Mouse (Mus musculus): Measurements from ENCODE around the gene Rap1a. TPM values are rescaled to one million over a fixed set of nuclear protein-coding genes. Genes with fewer than 3 reads are reported as not detected.

The Rap1a gene
- polyA plus RNA-seq, 1 experiment from 2014 or later: 84.3 TPM

- Histone ChIP-seq H3K27ac (ENCODE audit: low read depth, low read length) (no peak overlapping the region), H3K4me3 (ENCODE audit: low read depth, low read length) (no peak overlapping the region), H3K9me3 (ENCODE audit: control insufficient read depth, low read length) (no peaks in the 10 kb centered on the region), H3K4me2 (ENCODE audit: low read depth, low read length, severe bottlenecking) (no peak overlapping the region), H3K27me3 (ENCODE audit: control insufficient read depth, insufficient read depth, low read length) (no peaks in the 10 kb centered on the region), H3K4me1 (replicated peaks; ENCODE audit: control insufficient read depth, insufficient read depth, low read length) (no peaks in the 10 kb centered on the region), H3K9ac (ENCODE audit: low read length) (no peak overlapping the region), H3K36me3 (ENCODE audit: control insufficient read depth, insufficient read depth, low read length) (no peaks in the 10 kb centered on the region)
- WGBS: 58% methylated on average over 2 of the region's 2 CpGs
- DNase-seq (ENCODE audit: low spot score) (no peak), ATAC-seq (replicated peaks; ENCODE audit: low FRiP score) (no peak)
These were observed 23.6 kb upstream of the Rap1a start for GRCm38 (mm10) chr3:105824704-105825103.

- DNase-seq (ENCODE audit: low spot score): no peak
- no peaks in the 10 kb centered on the region for H3K4me1 ChIP-seq (replicated peaks; ENCODE audit: control insufficient read depth, insufficient read depth, low read length)
- H3K4me3 ChIP-seq (ENCODE audit: low read depth, low read length): no peak overlapping the region
- H3K4me2 ChIP-seq (ENCODE audit: low read depth, low read length, severe bottlenecking): no peak overlapping the region
- 61% methylated on average over 5 of the region's 5 CpGs for WGBS
- H3K9me3 ChIP-seq (ENCODE audit: control insufficient read depth, low read length): no peaks in the 10 kb centered on the region
- H3K36me3 ChIP-seq (ENCODE audit: control insufficient read depth, insufficient read depth, low read length): no peaks in the 10 kb centered on the region
- no peaks in the 10 kb centered on the region for H3K27me3 ChIP-seq (ENCODE audit: control insufficient read depth, insufficient read depth, low read length)
- no peak overlapping the region for H3K27ac ChIP-seq (ENCODE audit: low read depth, low read length)
- ATAC-seq (replicated peaks; ENCODE audit: low FRiP score): no peak
- H3K9ac ChIP-seq (ENCODE audit: low read length): no peak overlapping the region
These were observed 23.0 kb upstream of the Rap1a start for GRCm38 (mm10) chr3:105824103-105824502.

DNA sequence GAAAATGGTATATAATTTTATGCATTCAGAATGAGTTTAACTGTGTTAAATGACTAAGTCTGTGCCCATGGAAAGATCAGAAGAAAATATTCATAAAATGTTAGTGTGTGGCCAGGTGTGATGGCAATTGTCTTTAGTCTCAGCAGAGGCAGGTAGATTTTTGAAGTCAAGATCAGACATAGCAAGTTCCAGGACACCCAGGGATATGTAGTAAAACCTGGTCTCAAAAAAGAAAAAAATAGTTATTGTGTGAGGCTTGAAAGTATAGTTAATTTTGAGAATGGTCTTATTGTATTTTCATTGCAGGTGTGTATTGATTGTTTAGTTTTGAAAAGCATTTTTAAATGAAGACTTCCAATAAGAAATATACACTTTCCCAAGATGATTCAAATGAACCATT lies 22.5 kb upstream of the Rap1a start:
- no peak overlapping the region for H3K4me3 ChIP-seq (ENCODE audit: low read depth, low read length)
- no peak overlapping the region for H3K4me2 ChIP-seq (ENCODE audit: low read depth, low read length, severe bottlenecking)
- H3K4me1 ChIP-seq (replicated peaks; ENCODE audit: control insufficient read depth, insufficient read depth, low read length): no peaks in the 10 kb centered on the region
- DNase-seq (ENCODE audit: low spot score) (no peak), ATAC-seq (replicated peaks; ENCODE audit: low FRiP score) (no peak)
- H3K27ac ChIP-seq (ENCODE audit: low read depth, low read length): no peak overlapping the region
- H3K9ac ChIP-seq (ENCODE audit: low read length): no peak overlapping the region
- no peaks in the 10 kb centered on the region for H3K9me3 ChIP-seq (ENCODE audit: control insufficient read depth, low read length)
- no peaks in the 10 kb centered on the region for H3K27me3 ChIP-seq (ENCODE audit: control insufficient read depth, insufficient read depth, low read length)
- H3K36me3 ChIP-seq (ENCODE audit: control insufficient read depth, insufficient read depth, low read length): no peaks in the 10 kb centered on the region

- Histone ChIP-seq H3K9ac (ENCODE audit: low read length) (no peak overlapping the region), H3K4me2 (ENCODE audit: low read depth, low read length, severe bottlenecking) (no peak overlapping the region), H3K27ac (ENCODE audit: low read depth, low read length) (no peak overlapping the region), H3K4me1 (replicated peaks; ENCODE audit: control insufficient read depth, insufficient read depth, low read length) (no peaks in the 10 kb centered on the region), H3K36me3 (ENCODE audit: control insufficient read depth, insufficient read depth, low read length) (no peaks in the 10 kb centered on the region), H3K9me3 (ENCODE audit: control insufficient read depth, low read length) (no peaks in the 10 kb centered on the region), H3K27me3 (ENCODE audit: control insufficient read depth, insufficient read depth, low read length) (no peaks in the 10 kb centered on the region), H3K4me3 (ENCODE audit: low read depth, low read length) (no peak overlapping the region)
- WGBS: 92% methylated on average over 3 of the region's 3 CpGs
- DNase-seq (ENCODE audit: low spot score): no peak
- ATAC-seq (replicated peaks; ENCODE audit: low FRiP score): no peak
These were observed 20.4 kb upstream of the Rap1a start for GRCm38 (mm10) chr3:105821504-105821903.

- 92% methylated on average over 3 of the region's 3 CpGs for WGBS
- Histone ChIP-seq H3K27me3 (ENCODE audit: control insufficient read depth, insufficient read depth, low read length) (no peaks in the 10 kb centered on the region), H3K27ac (ENCODE audit: low read depth, low read length) (no peak overlapping the region), H3K9me3 (ENCODE audit: control insufficient read depth, low read length) (no peaks in the 10 kb centered on the region), H3K4me3 (ENCODE audit: low read depth, low read length) (no peak overlapping the region), H3K4me2 (ENCODE audit: low read depth, low read length, severe bottlenecking) (no peak overlapping the region), H3K9ac (ENCODE audit: low read length) (no peak overlapping the region), H3K4me1 (replicated peaks; ENCODE audit: control insufficient read depth, insufficient read depth, low read length) (no peaks in the 10 kb centered on the region), H3K36me3 (ENCODE audit: control insufficient read depth, insufficient read depth, low read length) (no peaks in the 10 kb centered on the region)
- no peak for DNase-seq (ENCODE audit: low spot score)
- ATAC-seq (replicated peaks; ENCODE audit: low FRiP score): no peak
These were observed 19.1 kb upstream of the Rap1a start for GRCm38 (mm10) chr3:105820272-105820671.

- Histone ChIP-seq H3K27me3 (ENCODE audit: control insufficient read depth, insufficient read depth, low read length) (no peaks in the 10 kb centered on the region), H3K4me2 (ENCODE audit: low read depth, low read length, severe bottlenecking) (no peak overlapping the region), H3K9me3 (ENCODE audit: control insufficient read depth, low read length) (no peaks in the 10 kb centered on the region), H3K9ac (ENCODE audit: low read length) (no peak overlapping the region), H3K36me3 (ENCODE audit: control insufficient read depth, insufficient read depth, low read length) (no peaks in the 10 kb centered on the region), H3K4me3 (ENCODE audit: low read depth, low read length) (no peak overlapping the region), H3K4me1 (replicated peaks; ENCODE audit: control insufficient read depth, insufficient read depth, low read length) (no peaks in the 10 kb centered on the region), H3K27ac (ENCODE audit: low read depth, low read length) (no peak overlapping the region)
- no peak for ATAC-seq (replicated peaks; ENCODE audit: low FRiP score)
- 70% methylated on average over 6 of the region's 6 CpGs for WGBS
- no peak for DNase-seq (ENCODE audit: low spot score)
These were observed 17.2 kb upstream of the Rap1a start for GRCm38 (mm10) chr3:105818130-105819004.

DNA sequence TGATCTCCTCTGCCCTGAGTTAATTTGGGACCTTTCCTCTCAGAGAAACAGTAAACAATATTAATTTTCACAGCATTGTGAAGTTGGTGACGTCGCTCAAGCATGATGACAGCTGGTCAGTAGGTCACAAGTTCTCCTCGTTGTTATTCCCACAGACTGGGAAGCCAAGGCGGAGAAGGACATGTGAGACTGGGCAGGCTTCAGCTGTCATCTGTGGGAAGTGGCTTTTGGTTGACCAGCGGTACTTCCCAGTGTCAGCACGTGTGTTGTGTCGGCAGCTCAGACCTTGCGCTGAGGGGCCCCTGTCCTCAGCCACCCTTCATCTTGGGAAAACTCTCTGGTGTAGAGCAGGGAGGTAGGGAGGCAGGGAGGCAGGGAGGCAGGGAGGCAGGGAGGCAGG lies 15.0 kb upstream of the Rap1a start:
- Histone ChIP-seq H3K4me3 (ENCODE audit: low read depth, low read length) (no peak overlapping the region), H3K9ac (ENCODE audit: low read length) (no peak overlapping the region), H3K27ac (ENCODE audit: low read depth, low read length) (no peak overlapping the region), H3K4me2 (ENCODE audit: low read depth, low read length, severe bottlenecking) (no peak overlapping the region), H3K36me3 (ENCODE audit: control insufficient read depth, insufficient read depth, low read length) (no peaks in the 10 kb centered on the region), H3K27me3 (ENCODE audit: control insufficient read depth, insufficient read depth, low read length) (no peaks in the 10 kb centered on the region), H3K9me3 (ENCODE audit: control insufficient read depth, low read length) (no peaks in the 10 kb centered on the region), H3K4me1 (replicated peaks; ENCODE audit: control insufficient read depth, insufficient read depth, low read length) (0 out of 2 replicates have a peak, but pooled peaks cover 2% of the 10 kb centered on the region)
- no peak for ATAC-seq (replicated peaks; ENCODE audit: low FRiP score)
- DNase-seq (ENCODE audit: low spot score): no peak
- 88% methylated on average over 8 of the region's 8 CpGs for WGBS

DNA sequence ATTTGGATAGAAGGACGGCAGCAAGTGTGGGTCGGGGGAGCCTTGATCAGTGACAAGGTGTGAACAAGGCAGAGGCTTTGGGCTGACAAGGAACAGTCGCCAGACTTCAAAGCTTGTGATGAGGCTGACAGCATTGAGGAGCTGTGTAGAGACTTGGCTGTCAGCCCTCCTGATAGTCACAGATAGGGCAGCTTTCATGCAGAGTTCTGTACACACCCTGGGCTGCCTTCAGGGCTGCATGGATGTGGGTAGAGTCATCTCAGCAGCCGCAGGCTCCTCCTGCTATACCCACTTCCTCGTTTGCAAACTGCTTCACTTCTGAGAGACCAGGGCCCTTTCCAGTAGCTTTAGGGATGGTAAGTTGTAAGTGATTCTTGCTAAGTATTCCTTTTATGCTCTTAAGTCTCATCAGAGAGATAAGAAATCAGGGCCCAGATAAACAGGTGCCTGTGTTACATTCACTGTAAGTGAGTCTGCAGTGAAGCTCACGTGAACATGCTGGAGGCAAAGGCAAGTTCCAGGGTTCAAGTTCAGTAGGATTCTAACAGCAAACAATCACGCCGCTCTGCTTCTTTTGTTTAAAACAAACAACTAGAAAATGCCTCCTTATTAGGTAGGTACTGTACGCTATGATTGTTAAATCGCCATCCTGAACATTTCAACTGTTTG lies 14.2 kb upstream of the Rap1a start:
- H3K27ac ChIP-seq (ENCODE audit: low read depth, low read length): no peak overlapping the region
- H3K4me3 ChIP-seq (ENCODE audit: low read depth, low read length): no peak overlapping the region
- H3K36me3 ChIP-seq (ENCODE audit: control insufficient read depth, insufficient read depth, low read length): no peaks in the 10 kb centered on the region
- ATAC-seq (replicated peaks; ENCODE audit: low FRiP score) (no peak), DNase-seq (ENCODE audit: low spot score) (no peak)
- H3K9ac ChIP-seq (ENCODE audit: low read length): no peak overlapping the region
- H3K27me3 ChIP-seq (ENCODE audit: control insufficient read depth, insufficient read depth, low read length): no peaks in the 10 kb centered on the region
- no peak overlapping the region for H3K4me2 ChIP-seq (ENCODE audit: low read depth, low read length, severe bottlenecking)
- H3K4me1 ChIP-seq (replicated peaks; ENCODE audit: control insufficient read depth, insufficient read depth, low read length): 0 out of 2 replicates have a peak, but pooled peaks cover 2% of the 10 kb centered on the region
- 88% methylated on average over 10 of the region's 10 CpGs for WGBS
- H3K9me3 ChIP-seq (ENCODE audit: control insufficient read depth, low read length): no peaks in the 10 kb centered on the region

Measured in forebrain, embryonic 11.5 days (tissue).